Mouse (Mus musculus): ENCODE data around the gene Apba2. TPM values are rescaled to one million over a fixed set of nuclear protein-coding genes. Genes with fewer than 3 reads are reported as not detected.

Gene Apba2
- polyA plus RNA-seq, 1 experiment from 2014 or later = 3.2 TPM

DNA sequence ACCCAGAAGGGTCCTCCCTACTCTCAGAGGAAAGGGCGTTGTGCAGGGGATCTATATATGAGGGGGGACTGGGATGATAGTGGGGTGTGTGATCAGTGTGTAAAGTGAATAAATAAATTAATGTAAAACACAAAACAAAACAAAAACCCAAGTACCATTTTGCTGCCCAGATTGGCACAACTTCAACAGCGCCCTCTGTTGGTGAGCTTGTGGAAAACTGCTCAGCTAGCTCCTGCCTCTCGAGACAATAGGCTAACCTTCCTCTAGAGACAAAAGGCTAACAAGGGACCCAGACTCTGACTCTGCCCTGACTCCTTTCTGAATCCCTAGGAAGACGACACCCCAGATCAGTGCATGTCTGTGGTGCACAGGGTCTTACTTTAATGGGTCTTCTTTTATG lies 109.4 kb downstream of the Apba2 start:
- H3K27me3 ChIP-seq (ENCODE audit: insufficient read depth, low read length) = no peaks in the 10 kb centered on the region
- no peaks in the 10 kb centered on the region for H3K36me3 ChIP-seq (ENCODE audit: insufficient read depth, low read length)
- no peak overlapping the region for H3K4me2 ChIP-seq (replicated peaks; ENCODE audit: low read depth, low read length)
- H3K4me1 ChIP-seq (ENCODE audit: insufficient read depth, low read length) = no peaks in the 10 kb centered on the region
- H3K27ac ChIP-seq (ENCODE audit: low read length) = no peak overlapping the region
- H3K9ac ChIP-seq (replicated peaks; ENCODE audit: low read length) = no peak overlapping the region
- ATAC-seq (ENCODE audit: low FRiP score, low TSS enrichment) = no peak
- no peak overlapping the region for H3K4me3 ChIP-seq (ENCODE audit: low read length)
- H3K9me3 ChIP-seq (ENCODE audit: low read length) = peaks cover 5% of the 10 kb centered on the region; the same call in 1 of the 2 replicates
- WGBS = 75% methylated on average over 4 of the region's 4 CpGs

DNA sequence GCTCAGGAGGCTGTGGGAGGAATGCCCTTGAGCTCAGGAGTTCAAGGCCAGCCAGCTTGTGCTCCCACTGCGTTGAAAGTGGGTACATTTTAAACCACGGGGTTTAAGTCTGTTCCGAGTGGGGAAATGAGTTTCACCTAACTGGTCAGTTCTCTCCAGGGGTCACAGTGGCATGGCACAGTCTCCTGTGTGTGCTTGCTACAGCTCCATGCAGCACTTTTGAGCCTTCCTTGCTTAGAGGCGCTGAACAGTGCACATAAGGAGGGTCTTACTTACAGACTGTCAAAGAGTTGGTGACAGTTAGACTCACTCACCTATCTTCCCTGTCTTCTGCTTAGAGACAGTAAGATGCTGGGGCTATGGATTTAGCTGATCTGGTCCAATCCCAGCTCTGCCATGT lies 117.8 kb downstream of the Apba2 start:
- WGBS = 89% methylated on average over 4 of the region's 4 CpGs
- ATAC-seq (ENCODE audit: low FRiP score, low TSS enrichment) = no peak
- H3K4me1 ChIP-seq (ENCODE audit: insufficient read depth, low read length) = no peaks in the 10 kb centered on the region
- H3K4me2 ChIP-seq (replicated peaks; ENCODE audit: low read depth, low read length) = no peak overlapping the region
- H3K9ac ChIP-seq (replicated peaks; ENCODE audit: low read length) = no peak overlapping the region
- H3K27ac ChIP-seq (ENCODE audit: low read length) = no peak overlapping the region
- H3K9me3 ChIP-seq (ENCODE audit: low read length) = no peaks in the 10 kb centered on the region
- H3K36me3 ChIP-seq (ENCODE audit: insufficient read depth, low read length) = no peaks in the 10 kb centered on the region
- H3K4me3 ChIP-seq (ENCODE audit: low read length) = no peak overlapping the region
- H3K27me3 ChIP-seq (ENCODE audit: insufficient read depth, low read length) = no peaks in the 10 kb centered on the region

DNA sequence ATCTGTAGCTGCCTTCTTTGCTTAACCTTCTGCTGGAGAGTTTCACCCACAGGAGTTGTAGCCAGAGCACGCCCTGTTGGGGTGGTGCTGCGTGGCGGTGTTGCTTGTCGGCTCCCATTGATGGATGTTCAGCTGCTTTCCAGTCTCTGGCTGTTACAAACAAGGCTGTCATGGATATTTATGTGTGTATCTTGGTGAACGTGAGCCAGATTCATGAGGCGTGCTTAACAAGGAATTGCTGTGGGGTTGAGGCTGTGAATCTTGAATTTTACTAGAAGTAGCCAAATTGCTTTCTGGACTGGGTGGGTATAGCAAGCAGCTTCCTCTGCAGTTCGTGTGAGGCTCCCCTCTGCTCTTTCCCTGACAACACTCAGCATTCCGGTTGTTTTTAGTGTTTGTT lies 125.0 kb downstream of the Apba2 start:
- ATAC-seq (ENCODE audit: low FRiP score, low TSS enrichment) = peak; percentile 74; the same call in 1 of the 2 replicates
- H3K9ac ChIP-seq (replicated peaks; ENCODE audit: low read length) = no peak overlapping the region
- H3K4me2 ChIP-seq (replicated peaks; ENCODE audit: low read depth, low read length) = no peak overlapping the region
- no peak overlapping the region for H3K27ac ChIP-seq (ENCODE audit: low read length)
- no peak overlapping the region for H3K4me3 ChIP-seq (ENCODE audit: low read length)
- H3K36me3 ChIP-seq (ENCODE audit: insufficient read depth, low read length) = no peaks in the 10 kb centered on the region
- 29% methylated on average over 8 of the region's 8 CpGs for WGBS
- no peaks in the 10 kb centered on the region for H3K27me3 ChIP-seq (ENCODE audit: insufficient read depth, low read length)
- H3K4me1 ChIP-seq (ENCODE audit: insufficient read depth, low read length) = peaks cover 4% of the 10 kb centered on the region; the same call in 1 of the 2 replicates
- H3K9me3 ChIP-seq (ENCODE audit: low read length) = no peaks in the 10 kb centered on the region

DNA sequence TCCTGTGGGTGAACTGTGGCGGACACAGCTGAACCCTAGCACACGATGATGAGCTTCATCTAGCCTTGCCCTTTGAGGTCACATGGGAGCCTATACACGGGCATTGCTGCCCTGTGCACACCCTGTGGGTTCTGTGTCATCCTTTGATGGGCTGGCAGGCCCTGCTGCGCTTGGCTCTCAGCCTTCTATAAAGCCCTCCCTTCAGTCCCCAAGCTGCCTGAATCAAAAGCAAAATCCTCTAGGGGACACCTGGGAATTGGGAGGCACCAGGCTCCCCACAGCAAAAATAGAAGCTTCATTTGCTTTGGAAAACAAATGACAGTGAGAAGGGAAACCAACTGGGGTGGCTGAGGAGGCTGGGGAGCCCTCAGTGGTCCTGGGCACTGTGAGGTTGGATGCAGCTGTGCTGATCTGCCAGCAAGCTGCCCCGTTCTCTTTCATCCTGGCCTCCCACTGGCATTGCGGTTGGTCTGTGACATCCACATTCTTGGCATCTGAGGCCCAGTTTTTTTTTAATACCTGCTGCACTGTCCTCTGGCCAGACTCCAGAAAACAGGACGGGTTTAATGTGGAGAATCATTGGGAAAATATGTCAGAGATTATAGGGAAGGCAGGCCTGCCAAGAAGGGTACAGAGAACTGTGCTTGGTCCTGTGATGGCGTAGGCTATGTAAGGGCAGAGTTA lies 126.6 kb downstream of the Apba2 start:
- Histone ChIP-seq H3K4me3 (ENCODE audit: low read length) (no peak overlapping the region), H3K4me1 (ENCODE audit: insufficient read depth, low read length) (peaks cover 6% of the 10 kb centered on the region; the same call in 1 of the 2 replicates), H3K9ac (replicated peaks; ENCODE audit: low read length) (no peak overlapping the region), H3K9me3 (ENCODE audit: low read length) (no peaks in the 10 kb centered on the region), H3K27me3 (ENCODE audit: insufficient read depth, low read length) (no peaks in the 10 kb centered on the region), H3K36me3 (ENCODE audit: insufficient read depth, low read length) (no peaks in the 10 kb centered on the region), H3K27ac (ENCODE audit: low read length) (no peak overlapping the region), H3K4me2 (replicated peaks; ENCODE audit: low read depth, low read length) (no peak overlapping the region)
- no peak for ATAC-seq (ENCODE audit: low FRiP score, low TSS enrichment)
- 73% methylated on average over 8 of the region's 8 CpGs for WGBS

DNA sequence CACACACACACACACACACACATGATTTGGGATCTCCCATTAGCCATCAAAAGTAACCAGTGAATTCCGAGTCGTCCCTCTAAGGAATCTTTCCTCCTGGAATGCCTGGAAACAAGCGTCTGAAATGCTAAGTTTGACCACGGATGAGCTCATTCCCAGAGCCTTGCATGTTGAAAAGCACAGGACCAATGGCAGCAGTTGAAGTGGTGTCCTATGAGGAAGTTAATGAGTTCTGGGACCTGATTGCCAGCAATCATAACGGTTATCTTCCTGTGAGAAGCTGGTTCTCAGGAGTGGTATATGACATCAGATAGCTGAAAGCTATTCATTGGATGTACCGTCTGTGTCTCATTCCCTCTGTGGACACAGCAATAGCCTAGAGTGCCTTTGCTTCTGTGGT lies 129.2 kb downstream of the Apba2 start:
- H3K4me3 ChIP-seq (ENCODE audit: low read length) = no peak overlapping the region
- H3K27me3 ChIP-seq (ENCODE audit: insufficient read depth, low read length) = no peaks in the 10 kb centered on the region
- H3K9ac ChIP-seq (replicated peaks; ENCODE audit: low read length) = no peak overlapping the region
- ATAC-seq (ENCODE audit: low FRiP score, low TSS enrichment) = no peak
- H3K4me1 ChIP-seq (ENCODE audit: insufficient read depth, low read length) = peaks cover 6% of the 10 kb centered on the region; the same call in 1 of the 2 replicates
- no peak overlapping the region for H3K4me2 ChIP-seq (replicated peaks; ENCODE audit: low read depth, low read length)
- 86% methylated on average over 6 of the region's 6 CpGs for WGBS
- H3K9me3 ChIP-seq (ENCODE audit: low read length) = no peaks in the 10 kb centered on the region
- H3K36me3 ChIP-seq (ENCODE audit: insufficient read depth, low read length) = no peaks in the 10 kb centered on the region
- H3K27ac ChIP-seq (ENCODE audit: low read length) = no peak overlapping the region

DNA sequence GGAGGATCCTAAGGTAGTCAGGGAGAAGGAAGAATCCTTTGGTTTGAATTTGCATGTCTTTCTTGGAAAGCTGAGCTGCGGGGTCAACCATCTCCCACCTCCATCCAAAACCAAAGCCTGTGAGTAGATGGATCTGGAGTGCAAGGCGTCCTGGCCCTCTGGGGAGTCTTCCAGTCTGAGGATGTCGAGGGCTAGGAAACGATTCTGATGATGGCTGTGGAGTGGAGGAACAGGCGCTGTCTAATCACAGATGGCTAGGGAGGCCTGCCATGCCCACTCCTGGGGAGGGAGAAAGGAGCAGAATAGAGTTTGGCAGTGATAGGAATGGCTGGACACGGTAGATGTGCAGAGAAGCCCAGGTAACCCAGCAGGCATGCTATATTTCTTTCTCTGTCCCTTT lies 129.6 kb downstream of the Apba2 start:
- WGBS = 69% methylated on average over 6 of the region's 6 CpGs
- H3K4me1 ChIP-seq (ENCODE audit: insufficient read depth, low read length) = peaks cover 6% of the 10 kb centered on the region; the same call in 1 of the 2 replicates
- no peak overlapping the region for H3K4me3 ChIP-seq (ENCODE audit: low read length)
- no peak for ATAC-seq (ENCODE audit: low FRiP score, low TSS enrichment)
- no peaks in the 10 kb centered on the region for H3K36me3 ChIP-seq (ENCODE audit: insufficient read depth, low read length)
- H3K27me3 ChIP-seq (ENCODE audit: insufficient read depth, low read length) = no peaks in the 10 kb centered on the region
- H3K9me3 ChIP-seq (ENCODE audit: low read length) = no peaks in the 10 kb centered on the region
- H3K27ac ChIP-seq (ENCODE audit: low read length) = no peak overlapping the region
- no peak overlapping the region for H3K4me2 ChIP-seq (replicated peaks; ENCODE audit: low read depth, low read length)
- no peak overlapping the region for H3K9ac ChIP-seq (replicated peaks; ENCODE audit: low read length)

DNA sequence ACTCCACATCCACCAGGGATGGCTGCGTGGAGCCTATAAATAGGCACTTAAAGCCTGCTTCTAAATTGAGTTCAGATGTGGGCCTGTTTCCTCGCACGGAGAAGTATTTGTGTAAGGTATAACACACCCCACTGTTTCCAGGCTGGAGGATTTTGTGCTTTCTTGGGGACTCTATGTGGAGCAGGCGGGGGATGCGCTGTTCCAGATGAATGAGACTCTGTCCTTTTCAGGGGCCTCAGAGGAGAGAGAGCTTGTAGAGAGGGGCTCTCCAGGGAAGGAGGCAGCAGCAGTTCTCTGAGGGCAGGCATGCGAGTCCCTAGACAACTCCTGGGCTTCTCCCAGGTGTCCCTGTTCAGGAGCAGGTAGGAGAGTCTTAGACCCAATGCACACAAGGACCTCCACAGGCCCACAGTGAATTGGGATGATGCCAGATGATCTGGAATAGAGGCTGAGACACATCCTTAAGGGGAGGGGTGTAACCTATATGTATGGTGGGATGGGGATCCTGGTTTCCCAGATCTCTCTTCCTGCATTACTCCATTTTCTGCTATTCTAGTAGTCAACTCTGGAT lies 130.4 kb downstream of the Apba2 start:
- Histone ChIP-seq H3K9ac (replicated peaks; ENCODE audit: low read length) (no peak overlapping the region), H3K27me3 (ENCODE audit: insufficient read depth, low read length) (no peaks in the 10 kb centered on the region), H3K4me3 (ENCODE audit: low read length) (no peak overlapping the region), H3K9me3 (ENCODE audit: low read length) (no peaks in the 10 kb centered on the region), H3K36me3 (ENCODE audit: insufficient read depth, low read length) (no peaks in the 10 kb centered on the region), H3K27ac (ENCODE audit: low read length) (no peak overlapping the region), H3K4me1 (ENCODE audit: insufficient read depth, low read length) (peaks cover 6% of the 10 kb centered on the region; the same call in 1 of the 2 replicates), H3K4me2 (replicated peaks; ENCODE audit: low read depth, low read length) (no peak overlapping the region)
- peak; percentile 75; the same call in 1 of the 2 replicates for ATAC-seq (ENCODE audit: low FRiP score, low TSS enrichment)
- WGBS = 36% methylated on average over 6 of the region's 6 CpGs

DNA sequence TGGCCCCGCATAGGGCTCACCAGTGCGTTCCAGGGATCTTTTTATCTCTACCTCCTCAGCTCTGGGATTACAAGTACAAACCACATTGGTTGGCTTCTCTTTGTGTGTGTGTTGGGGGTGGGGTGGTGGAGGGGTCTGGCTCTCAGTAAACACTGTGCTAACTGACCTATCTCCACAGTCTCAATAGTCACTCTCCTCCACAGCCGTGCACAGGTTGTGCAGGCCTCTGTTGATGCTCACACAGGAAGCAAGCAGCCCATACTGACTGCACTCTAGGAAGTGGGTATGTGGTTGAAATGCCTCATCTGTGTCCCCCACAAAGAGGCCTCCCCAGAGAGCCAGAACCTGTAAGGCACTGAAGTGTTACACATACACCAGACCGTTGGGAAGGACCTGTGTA lies 131.7 kb downstream of the Apba2 start:
- Histone ChIP-seq H3K4me2 (replicated peaks; ENCODE audit: low read depth, low read length) (no peak overlapping the region), H3K27me3 (ENCODE audit: insufficient read depth, low read length) (no peaks in the 10 kb centered on the region), H3K9ac (replicated peaks; ENCODE audit: low read length) (no peak overlapping the region), H3K4me3 (ENCODE audit: low read length) (no peak overlapping the region), H3K27ac (ENCODE audit: low read length) (no peak overlapping the region), H3K36me3 (ENCODE audit: insufficient read depth, low read length) (no peaks in the 10 kb centered on the region), H3K4me1 (ENCODE audit: insufficient read depth, low read length) (peaks cover 6% of the 10 kb centered on the region; the same call in 1 of the 2 replicates), H3K9me3 (ENCODE audit: low read length) (no peaks in the 10 kb centered on the region)
- ATAC-seq (ENCODE audit: low FRiP score, low TSS enrichment) = no peak
- WGBS = 64% methylated on average over 4 of the region's 4 CpGs

DNA sequence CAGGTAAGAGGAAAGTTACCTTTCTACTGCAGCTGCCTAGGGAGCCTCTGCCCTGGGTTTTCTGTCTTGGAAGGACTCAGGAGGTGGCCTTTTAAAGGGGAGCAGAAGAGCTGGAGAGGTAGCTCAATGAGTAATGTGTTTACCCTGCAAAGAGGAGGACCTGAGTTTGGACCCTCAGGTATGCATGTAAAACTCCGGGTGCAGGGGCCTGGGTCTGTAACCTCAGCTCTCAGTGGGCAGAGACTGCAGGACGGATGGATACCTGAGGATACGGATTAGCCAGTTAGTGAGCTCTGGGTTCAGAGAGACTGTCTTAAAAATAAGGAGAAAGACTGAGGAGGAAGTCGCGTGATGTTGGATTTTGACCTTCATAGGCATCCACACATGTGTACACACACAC lies 132.4 kb downstream of the Apba2 start:
- no peak for ATAC-seq (ENCODE audit: low FRiP score, low TSS enrichment)
- no peak overlapping the region for H3K9ac ChIP-seq (replicated peaks; ENCODE audit: low read length)
- no peak overlapping the region for H3K27ac ChIP-seq (ENCODE audit: low read length)
- H3K36me3 ChIP-seq (ENCODE audit: insufficient read depth, low read length) = no peaks in the 10 kb centered on the region
- peaks cover 6% of the 10 kb centered on the region; the same call in 1 of the 2 replicates for H3K4me1 ChIP-seq (ENCODE audit: insufficient read depth, low read length)
- WGBS = 88% methylated on average over 5 of the region's 5 CpGs
- H3K9me3 ChIP-seq (ENCODE audit: low read length) = no peaks in the 10 kb centered on the region
- no peak overlapping the region for H3K4me3 ChIP-seq (ENCODE audit: low read length)
- H3K27me3 ChIP-seq (ENCODE audit: insufficient read depth, low read length) = no peaks in the 10 kb centered on the region
- no peak overlapping the region for H3K4me2 ChIP-seq (replicated peaks; ENCODE audit: low read depth, low read length)

DNA sequence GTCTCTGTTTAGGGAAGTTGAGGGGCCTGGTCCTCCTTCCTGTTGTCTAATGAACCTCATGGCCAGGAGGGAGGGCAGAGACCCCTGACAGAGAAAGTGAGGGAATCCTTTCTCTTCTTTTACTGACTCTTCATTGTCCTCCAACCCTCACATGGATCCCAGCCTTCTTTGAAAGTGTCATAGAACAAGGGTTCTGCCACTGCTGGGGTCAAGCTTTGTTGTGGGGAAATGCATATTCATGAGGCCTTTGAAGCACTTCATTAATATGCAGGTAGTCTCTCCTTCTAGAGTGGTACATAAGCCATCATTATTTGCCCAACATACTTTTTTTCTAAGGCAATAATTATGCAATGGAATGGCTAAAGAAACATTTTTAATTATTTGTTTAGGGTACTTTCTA lies 133.0 kb downstream of the Apba2 start:
- H3K4me2 ChIP-seq (replicated peaks; ENCODE audit: low read depth, low read length) = no peak overlapping the region

More for the DNA sequence above, 133.0 kb downstream of the Apba2 start:
- no peaks in the 10 kb centered on the region for H3K36me3 ChIP-seq (ENCODE audit: insufficient read depth, low read length)
- H3K4me1 ChIP-seq (ENCODE audit: insufficient read depth, low read length) = peaks cover 6% of the 10 kb centered on the region; the same call in 1 of the 2 replicates
- H3K27me3 ChIP-seq (ENCODE audit: insufficient read depth, low read length) = no peaks in the 10 kb centered on the region
- ATAC-seq (ENCODE audit: low FRiP score, low TSS enrichment) = no peak
- no peaks in the 10 kb centered on the region for H3K9me3 ChIP-seq (ENCODE audit: low read length)
- H3K27ac ChIP-seq (ENCODE audit: low read length) = no peak overlapping the region
- H3K9ac ChIP-seq (replicated peaks; ENCODE audit: low read length) = no peak overlapping the region
- H3K4me3 ChIP-seq (ENCODE audit: low read length) = no peak overlapping the region

Data from kidney, embryonic 16.5 days (tissue).